In the genomic region with DNA sequence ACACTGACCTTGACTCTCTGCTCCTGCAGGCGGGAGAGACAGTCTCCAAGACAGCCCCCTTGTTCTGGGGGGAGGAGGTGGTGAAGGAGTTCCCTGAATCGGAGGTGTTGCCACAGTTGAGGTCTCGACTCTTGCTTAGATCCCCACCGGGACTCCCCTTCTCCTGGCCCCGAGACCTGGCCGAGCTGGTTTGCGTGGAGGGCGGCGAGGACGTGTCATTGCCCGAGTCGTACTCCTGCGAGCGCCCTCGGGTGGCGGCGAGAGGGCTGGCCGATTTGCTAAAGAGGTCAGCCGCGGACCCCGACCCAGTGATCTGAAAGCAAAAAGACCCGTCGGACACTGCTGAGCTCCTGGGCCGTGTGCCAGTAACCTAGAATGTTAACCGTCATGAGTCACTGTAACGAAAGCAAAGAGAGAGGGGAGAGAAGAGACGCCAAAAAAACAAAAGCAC, we compare ENCODE assay signal across 7 mouse cellular contexts. TPM values are rescaled to one million over a fixed set of nuclear protein-coding genes. Genes with fewer than 3 reads are reported as not detected.
DNase-seq lines count a peak whose midpoint lies in the region; ATAC-seq and TF ChIP-seq lines count a peak whose summit lies in the region.

No protein-coding gene starts in this region.

- no peak overlapping the region for H3K4me3 ChIP-seq in hindbrain, embryonic 13.5 days
- H3K4me3 ChIP-seq in limb, embryonic 14.5 days (replicated peaks; ENCODE audit: low read length), result peak overlapping the region; percentile 34
- no peak overlapping the region for H3K4me3 ChIP-seq in midbrain, embryonic 15.5 days

- no peak overlapping the region for H3K27ac ChIP-seq in hindbrain, embryonic 13.5 days
- no peak overlapping the region for H3K27ac ChIP-seq in limb, embryonic 14.5 days (replicated peaks; ENCODE audit: low read depth, low read length)
- no peak overlapping the region for H3K27ac ChIP-seq in midbrain, embryonic 15.5 days

- peak; percentile 74 for DNase-seq in adrenal gland, adult 18-20 months (ENCODE audit: low spot score in 2 of 2)
- peak; percentile 52 for DNase-seq in cerebellum, adult 9-11 months
- peak; percentile 46 to 51 for DNase-seq in gastrocnemius, adult 8-10 months (ENCODE audit: low spot score in 2 of 2)
- peak; percentile 48 for DNase-seq in limb, embryonic 14.5 days (ENCODE audit: low spot score)
- DNase-seq in thymus, postnatal 36 days, result peak; percentile 4 to 9

- H3K4me2 ChIP-seq in hindbrain, embryonic 13.5 days, result peak overlapping the region; percentile 35
- peak overlapping the region; percentile 53 for H3K4me2 ChIP-seq in limb, embryonic 14.5 days (replicated peaks; ENCODE audit: low read depth, low read length, severe bottlenecking)
- peak overlapping the region; percentile 33 for H3K4me2 ChIP-seq in midbrain, embryonic 15.5 days

- ATAC-seq in hindbrain, embryonic 13.5 days (ENCODE audit: low FRiP score), result no peak
- no peak; the same call in 1 of the 2 replicates for ATAC-seq in limb, embryonic 14.5 days (ENCODE audit: low FRiP score, low read depth)
- ATAC-seq in midbrain, embryonic 15.5 days (replicated peaks), result no peak

- TF ChIP-seq POLR2A in limb, embryonic 14.5 days (IDR thresholded peaks at IDR 0.05; ENCODE audit: borderline replicate concordance, extremely low read depth, insufficient read depth, insufficient read length), result no peak

- H3K9me3 ChIP-seq in hindbrain, embryonic 13.5 days, result no peaks in the 10 kb centered on the region
- H3K9me3 ChIP-seq in limb, embryonic 14.5 days (ENCODE audit: control insufficient read depth, low read length), result no peaks in the 10 kb centered on the region
- H3K9me3 ChIP-seq in midbrain, embryonic 15.5 days, result no peaks in the 10 kb centered on the region

- WGBS in hindbrain, embryonic 13.5 days, result 6% methylated on average over 27 of the region's 27 CpGs
- WGBS in limb, embryonic 14.5 days, result 4% methylated on average over 27 of the region's 27 CpGs
- WGBS in midbrain, embryonic 15.5 days, result 5% methylated on average over 27 of the region's 27 CpGs

- H3K4me1 ChIP-seq in hindbrain, embryonic 13.5 days (replicated peaks), result peaks cover 21% of the 10 kb centered on the region
- H3K4me1 ChIP-seq in limb, embryonic 14.5 days (ENCODE audit: control insufficient read depth, insufficient read depth, low read length), result peaks cover 10% of the 10 kb centered on the region; the same call in 1 of the 2 replicates
- H3K4me1 ChIP-seq in midbrain, embryonic 15.5 days, result peaks cover 9% of the 10 kb centered on the region; the same call in 1 of the 2 replicates

- peaks cover 22% of the 10 kb centered on the region for H3K36me3 ChIP-seq in hindbrain, embryonic 13.5 days
- no peaks in the 10 kb centered on the region for H3K36me3 ChIP-seq in limb, embryonic 14.5 days (ENCODE audit: control insufficient read depth, insufficient read depth, low read length)
- 0 out of 2 replicates have a peak, but pooled peaks cover 4% of the 10 kb centered on the region for H3K36me3 ChIP-seq in midbrain, embryonic 15.5 days (replicated peaks)

- H3K27me3 ChIP-seq in hindbrain, embryonic 13.5 days, result no peaks in the 10 kb centered on the region
- H3K27me3 ChIP-seq in limb, embryonic 14.5 days (ENCODE audit: control insufficient read depth, insufficient read depth, low read length), result no peaks in the 10 kb centered on the region
- no peaks in the 10 kb centered on the region for H3K27me3 ChIP-seq in midbrain, embryonic 15.5 days (replicated peaks)

- 0 out of 2 replicates have a peak overlapping the region, but pooled peaks have one; percentile 15 for H3K9ac ChIP-seq in hindbrain, embryonic 13.5 days
- H3K9ac ChIP-seq in limb, embryonic 14.5 days (ENCODE audit: low read depth, low read length, severe bottlenecking), result peak overlapping the region; percentile 51
- no peak overlapping the region for H3K9ac ChIP-seq in midbrain, embryonic 15.5 days

RNA-seq across cellular contexts. Expression of gene Hspb8, which starts 30.8 kb away (rescaled TPM):
- total RNA-seq in adrenal gland, adult 18-20 months (2021), result 100 to 1,000 TPM; 261 to 274 TPM
- 100 to 1,000 TPM; 239 to 425 (median 325) TPM for total RNA-seq in gastrocnemius, adult 8-10 months (2022)
- polyA plus RNA-seq in hindbrain, embryonic 13.5 days (2015; fragmentation: Nextera tagmentation; extraction: Ambion mirVana), result 5.3 and 6.1 TPM in 2 replicates
- polyA plus RNA-seq in limb, embryonic 14.5 days (2012; rRNA removed), result 25.3 and 25.6 TPM in 2 replicates
- 16.0 and 19.7 TPM in 2 replicates for polyA plus RNA-seq in limb, embryonic 14.5 days (2014; fragmentation: Nextera tagmentation; extraction: Ambion mirVana)
- 3.9 and 5.2 TPM in 2 replicates for polyA plus RNA-seq in midbrain, embryonic 15.5 days (2015; fragmentation: Nextera tagmentation; extraction: Ambion mirVana)

Comparison
In these comparisons a context has a peak if more than half of its experiments do, and no peak if none do; other contexts are left out.
1. DNase-seq: peak in every context shown above with its lines; median percentile 74 in adrenal gland, adult 18-20 months; 52 in cerebellum, adult 9-11 months; 48 in gastrocnemius, adult 8-10 months; 48 in limb, embryonic 14.5 days; 6 in thymus, postnatal 36 days.